In genomic region chr1:184782161-184782513, GRCm38 (mm10) we compare ENCODE assay signal across 13 mouse cellular contexts. TPM values are rescaled to one million over a fixed set of nuclear protein-coding genes. Genes with fewer than 3 reads are reported as not detected.
DNase-seq lines count a peak whose midpoint lies in the region; ATAC-seq and TF ChIP-seq lines count a peak whose summit lies in the region.
"Had no signal": no experiment of that assay in that cellular context is flagged by ENCODE, and none has a peak within 500 bp of the region (broad histone marks: within the 10 kb centered on the region; RNA-seq: fewer than 3 reads in every experiment).

No protein-coding gene starts in this region.

- WGBS in heart, embryonic 12.5 days = 46% methylated on average over 14 of the region's 14 CpGs
- 49% methylated on average over 14 of the region's 14 CpGs for WGBS in kidney, embryonic 14.5 days

- H3K4me2 ChIP-seq in heart, embryonic 12.5 days = no peak overlapping the region
- no peak overlapping the region for H3K4me2 ChIP-seq in kidney, embryonic 14.5 days (replicated peaks; ENCODE audit: low read depth, low read length)
- H3K4me2 ChIP-seq in myocyte (ENCODE audit: low read depth) = peak overlapping the region; percentile 89
- H3K4me2 ChIP-seq: forebrain, embryonic 15.5 days; limb, embryonic 12.5 days had no signal

- H3K27me3 ChIP-seq in heart, embryonic 12.5 days (replicated peaks) = no peaks in the 10 kb centered on the region
- H3K27me3 ChIP-seq in kidney, embryonic 14.5 days (ENCODE audit: control insufficient read depth, insufficient read depth, low read length) = peaks cover 4% of the 10 kb centered on the region; the same call in 1 of the 2 replicates
- H3K27me3 ChIP-seq in myocyte (ENCODE audit: control insufficient read depth, insufficient read depth, insufficient read length) = no peaks in the 10 kb centered on the region
- H3K27me3 ChIP-seq: forebrain, embryonic 15.5 days had no signal

- H3K27ac ChIP-seq in heart, embryonic 12.5 days (ENCODE audit: poor library complexity, severe bottlenecking) = no peak overlapping the region
- H3K27ac ChIP-seq in kidney, embryonic 14.5 days (ENCODE audit: low read depth, low read length) = no peak overlapping the region
- H3K27ac ChIP-seq: forebrain, embryonic 15.5 days; hindbrain, postnatal 0 days; limb, embryonic 12.5 days had no signal

- no peak for ATAC-seq in heart, embryonic 12.5 days (ENCODE audit: insufficient number of reproducible peaks, low FRiP score)
- peak; percentile 61; the same call in 1 of the 2 replicates for ATAC-seq in kidney, embryonic 14.5 days (ENCODE audit: low FRiP score, low TSS enrichment)
- no peak for ATAC-seq in CD4-positive, CD25-positive, alpha-beta regulatory T cell, adult 4 months
- ATAC-seq: forebrain, embryonic 15.5 days; hindbrain, postnatal 0 days had no signal

- no peaks in the 10 kb centered on the region for H3K36me3 ChIP-seq in heart, embryonic 12.5 days
- no peaks in the 10 kb centered on the region for H3K36me3 ChIP-seq in kidney, embryonic 14.5 days (ENCODE audit: control insufficient read depth, insufficient read depth, low read length)
- H3K36me3 ChIP-seq in myocyte (ENCODE audit: control insufficient read depth, insufficient read depth) = no peaks in the 10 kb centered on the region
- H3K36me3 ChIP-seq: forebrain, embryonic 15.5 days; G1E; limb, embryonic 12.5 days had no signal

- H3K4me1 ChIP-seq in heart, embryonic 12.5 days (replicated peaks) = no peaks in the 10 kb centered on the region
- H3K4me1 ChIP-seq in kidney, embryonic 14.5 days (ENCODE audit: control insufficient read depth, insufficient read depth, low read length) = no peaks in the 10 kb centered on the region
- H3K4me1 ChIP-seq: forebrain, embryonic 15.5 days had no signal

- no peak for TF ChIP-seq POLR2A in myocyte (IDR thresholded peaks at IDR 0.05; ENCODE audit: insufficient read length, low read depth)

- no peak overlapping the region for H3ac ChIP-seq in myocyte (ENCODE audit: control insufficient read depth, insufficient read length)

- H3K79me2 ChIP-seq in myocyte (ENCODE audit: control insufficient read depth, insufficient read depth) = no peaks in the 10 kb centered on the region

- no peak overlapping the region for H3K9ac ChIP-seq in heart, embryonic 12.5 days
- H3K9ac ChIP-seq in kidney, embryonic 14.5 days (ENCODE audit: low read depth, low read length) = no peak overlapping the region
- H3K9ac ChIP-seq: forebrain, embryonic 15.5 days; limb, embryonic 12.5 days had no signal

- H3K9me3 ChIP-seq in heart, embryonic 12.5 days (replicated peaks) = no peaks in the 10 kb centered on the region
- H3K9me3 ChIP-seq in kidney, embryonic 14.5 days (ENCODE audit: control insufficient read depth, low read length) = no peaks in the 10 kb centered on the region
- H3K9me3 ChIP-seq: forebrain, embryonic 15.5 days; G1E; limb, embryonic 12.5 days had no signal

- H3K4me3 ChIP-seq in heart, embryonic 12.5 days = no peak overlapping the region
- H3K4me3 ChIP-seq in kidney, embryonic 14.5 days (ENCODE audit: low read length) = no peak overlapping the region
- no peak overlapping the region for H3K4me3 ChIP-seq in myocyte
- H3K4me3 ChIP-seq: forebrain, embryonic 15.5 days; limb, embryonic 12.5 days had no signal

- peak; percentile 33 to 35 for DNase-seq in heart, adult 9 months (ENCODE audit: low spot score in 2 of 2)
- peak; percentile 31 for DNase-seq in adrenal gland, postnatal 14 days
- no peak for DNase-seq in frontal cortex, postnatal 14 days (ENCODE audit: low spot score in 2 of 2)
- no peak for DNase-seq in urinary bladder, postnatal 10 days (ENCODE audit: low spot score)
- DNase-seq: cerebellum, adult 9-11 months had no signal

TF ChIP-seq in myocyte, 11 proteins besides CTCF, POLR2A, EP300 and RAD21:
- TF ChIP-seq USF1 (IDR thresholded peaks at IDR 0.05; ENCODE audit: low read depth) (no peak), SRF (IDR thresholded peaks at IDR 0.05; ENCODE audit: control insufficient read depth, insufficient read length, low read depth) (no peak), TCF3 (IDR thresholded peaks at IDR 0.05; ENCODE audit: insufficient read length, low read depth) (no peak), MYOD1 (IDR thresholded peaks at IDR 0.05; ENCODE audit: control insufficient read depth in 1 of 3, insufficient read length in 2 of 3, low read depth in 2 of 3) (peak in 2 of 3 experiments; percentile 8 to 40), E2F4 (IDR thresholded peaks at IDR 0.05; ENCODE audit: insufficient read depth) (no peak), CEBPB (IDR thresholded peaks at IDR 0.05; ENCODE audit: insufficient read depth, poor library complexity, severe bottlenecking) (0 out of 2 replicates have a peak, but pooled peaks have one; percentile 48)

RNA-seq across cellular contexts. Expression of gene Marc1, which starts 29.0 kb away (rescaled TPM):
- 0.14 and 0.24 TPM in 2 replicates for polyA plus RNA-seq in heart, embryonic 12.5 days (2016; fragmentation: Nextera tagmentation; extraction: Ambion mirVana)
- total RNA-seq in adrenal gland, postnatal 14 days (2021) = 1.5 and 30.7 TPM in 2 replicates
- polyA plus RNA-seq in kidney, embryonic 14.5 days (2014; fragmentation: Nextera tagmentation; extraction: Ambion mirVana) = 0.28 and 0.41 TPM in 2 replicates
- polyA plus RNA-seq in myocyte (2012; fragmentation: generic; extraction: Trizol) = not detected
- polyA plus RNA-seq in CD4-positive, CD25-positive, alpha-beta regulatory T cell, adult 4 months (2017; shearing (Covaris generic)) = under 1 TPM in 1 of 2 experiments, not detected in 1; 0.44 TPM
- total RNA-seq: G1E had no signal
- polyA plus RNA-seq: forebrain, embryonic 15.5 days; G1E; limb, embryonic 12.5 days had no signal

RNA-seq across cellular contexts. Expression of gene Hlx, which starts 49.7 kb away (rescaled TPM):
- 8.7 and 8.8 TPM in 2 replicates for polyA plus RNA-seq in heart, embryonic 12.5 days (2016; fragmentation: Nextera tagmentation; extraction: Ambion mirVana)
- 35.5 and 39.5 TPM in 2 replicates for total RNA-seq in adrenal gland, postnatal 14 days (2021)
- polyA plus RNA-seq in kidney, embryonic 14.5 days (2014; fragmentation: Nextera tagmentation; extraction: Ambion mirVana) = 6.9 and 8.0 TPM in 2 replicates
- polyA plus RNA-seq in myocyte (2012; fragmentation: generic; extraction: Trizol) = 15.8 TPM
- polyA plus RNA-seq in CD4-positive, CD25-positive, alpha-beta regulatory T cell, adult 4 months (2017; shearing (Covaris generic)) = not detected

Comparison
In these comparisons a context has a peak if more than half of its experiments do, and no peak if none do; other contexts are left out.
1. DNase-seq: peak in heart, adult 9 months (2 of 2) and adrenal gland, postnatal 14 days (single experiment); none in frontal cortex, postnatal 14 days (0 of 2) and urinary bladder, postnatal 10 days (single experiment).